Mouse (Mus musculus): ENCODE results near the gene Rars2. TPM values are rescaled to one million over a fixed set of nuclear protein-coding genes. Genes with fewer than 3 reads are reported as not detected.

Gene Rars2
- total RNA-seq, 2 experiments from 2014 or later, result 27.5 to 32.4 TPM

Other genes starting within 250 kb of the Rars2 start
- 100 to 1,000 TPM; 103 to 114 TPM for gene Akirin2, start 64.0 kb upstream of the Rars2 start, total RNA-seq (2021)
- 10 to 100 TPM; 38.5 TPM for gene Orc3, start within 50 bp of the Rars2 start, total RNA-seq (2021)
- 10 to 100 TPM; 19.6 to 22.6 TPM for gene Slc35a1, start 72.5 kb downstream of the Rars2 start, total RNA-seq (2021)
- gene Cfap206, start 115.2 kb downstream of the Rars2 start, total RNA-seq (2021), result 1 to 10 TPM; 2.1 to 2.5 TPM
- gene Gm136, start 141.3 kb downstream of the Rars2 start, total RNA-seq (2021), result not detected
- 10 to 100 TPM; 19.5 to 24.3 TPM for gene Smim8, start 163.5 kb downstream of the Rars2 start, total RNA-seq (2021)

Measured in left cerebral cortex, postnatal 25 days (tissue).